Mouse (Mus musculus) spleen, adult 18-20 months (tissue): Measurements from ENCODE around the gene Gdf5.
"Not testable (repeated sequence)": the region's sequence is repeated elsewhere in the genome, so short reads cannot be mapped to it uniquely, and the experiment has no call there.

Experiments used
- DNase-seq, 2 experiments: peaks; one replicate each; pipeline ENCODE4 v3.0.0; 2022; ENCODE audit warnings: mixed read lengths in 2 of 2

The Gdf5 gene

DNA sequence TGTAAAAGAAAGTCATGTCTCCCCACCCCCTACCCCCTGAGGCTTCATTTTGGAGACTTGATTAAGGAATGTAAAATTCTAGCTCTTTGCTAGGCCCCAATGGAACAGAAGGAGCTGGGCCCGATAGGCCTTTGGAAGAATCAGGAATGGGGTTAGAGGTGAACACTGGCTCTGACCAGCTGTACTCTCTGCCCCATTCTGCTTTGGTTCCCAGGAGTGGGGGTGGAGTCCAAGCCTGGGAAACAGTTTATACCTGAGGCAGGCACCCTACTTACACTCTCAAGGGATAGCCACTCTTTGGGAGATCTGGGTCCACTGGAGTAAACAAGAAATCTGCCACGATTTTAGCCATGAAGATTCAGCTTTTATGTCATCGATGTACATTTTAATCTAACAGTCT is 4.5 kb downstream of the Gdf5 start, which contains the start of gene Gm15557:
TSS of gene Gm15557 (plus strand) at position 48 of the 400 bp plus-strand sequence.
- no peak for DNase-seq

DNA sequence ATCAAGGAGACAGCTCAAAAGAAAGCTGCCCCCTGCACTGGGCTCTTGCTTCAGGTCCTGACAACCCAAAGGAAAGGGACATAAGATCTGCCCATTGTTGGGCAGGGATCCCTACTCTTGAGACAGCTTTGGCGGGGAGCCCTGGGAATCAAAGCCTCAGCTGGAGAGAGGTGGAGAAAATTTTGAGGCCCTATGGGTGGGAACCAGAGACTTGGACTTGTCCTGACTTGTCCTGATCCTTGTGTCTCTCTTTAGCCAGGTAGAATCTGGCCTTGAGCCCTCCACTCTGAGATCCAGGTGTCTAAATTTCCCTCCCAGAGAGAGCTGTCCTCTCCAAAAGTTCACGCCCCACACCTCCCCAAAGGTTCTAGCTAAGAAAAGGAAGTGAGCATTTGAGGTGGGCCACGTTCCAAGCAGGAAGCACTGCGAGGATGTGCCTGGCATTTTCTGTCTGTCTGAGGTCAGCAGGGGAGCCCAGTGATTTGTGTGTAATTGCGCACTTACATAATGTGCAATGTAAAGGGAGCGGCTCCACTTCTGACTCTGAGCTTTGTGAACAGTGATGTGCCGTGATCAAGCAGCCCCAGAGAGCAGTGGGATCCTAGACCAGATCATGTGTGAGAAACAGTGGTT is 5.2 kb downstream of the Gdf5 start:
- DNase-seq: no peak

- peak; percentile 75 to 84 for DNase-seq
Observed at GRCm38 (mm10) chr2:155929531-155930442, 15.4 kb downstream of the Gdf5 start, which contains the start of gene Uqcc1. TSS of gene Uqcc1 (minus strand) at chr2:155930310.

DNA sequence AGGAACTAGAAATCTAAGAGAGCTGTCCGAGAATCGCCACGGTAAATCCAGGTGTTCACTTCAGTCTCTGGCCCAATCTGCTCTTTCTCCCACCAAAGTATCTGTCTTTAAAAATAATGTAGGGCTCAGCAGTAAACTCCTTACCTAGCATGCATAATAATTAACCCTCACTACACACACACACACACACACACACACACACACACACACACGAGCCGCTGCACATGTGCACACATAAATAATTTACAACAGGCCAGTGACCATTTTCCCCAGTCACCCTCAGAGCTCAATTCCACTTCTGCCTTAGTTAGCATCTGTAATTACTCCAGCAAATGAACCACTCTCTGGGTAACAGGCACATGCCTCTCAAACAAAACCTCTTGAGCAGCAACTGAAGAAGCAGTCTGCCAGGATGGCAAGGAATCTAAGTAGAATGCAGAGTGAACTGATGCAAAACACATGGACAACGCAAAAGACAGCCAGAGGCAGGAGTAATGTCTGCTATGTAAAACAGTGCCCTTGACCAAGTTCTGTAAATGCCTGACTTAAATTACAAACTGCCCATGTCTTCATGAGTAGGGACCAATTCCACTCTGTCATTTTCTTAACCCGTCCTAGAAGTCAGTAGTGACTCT is 16.3 kb downstream of the Gdf5 start:
- no peak for DNase-seq

DNA sequence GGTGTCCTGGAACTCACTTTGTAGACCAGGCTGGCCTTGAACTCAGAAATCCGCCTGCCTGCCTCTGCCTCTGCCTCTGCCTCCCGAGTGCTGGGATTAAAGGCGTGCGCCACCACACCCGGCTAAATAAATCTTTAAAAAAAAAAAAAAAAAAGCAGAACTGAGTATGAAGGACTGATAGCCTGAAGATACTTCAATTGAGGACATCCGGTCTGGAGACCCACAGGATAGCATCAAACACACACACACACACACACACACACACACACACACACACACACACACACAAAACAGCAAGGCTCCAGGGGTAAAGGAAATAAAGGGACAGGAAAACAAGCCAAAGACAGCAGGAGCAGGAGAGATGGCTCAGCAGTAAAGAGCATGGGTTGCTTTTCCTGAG is 20.0 kb downstream of the Gdf5 start:
- DNase-seq: not testable (repeated sequence)

DNA sequence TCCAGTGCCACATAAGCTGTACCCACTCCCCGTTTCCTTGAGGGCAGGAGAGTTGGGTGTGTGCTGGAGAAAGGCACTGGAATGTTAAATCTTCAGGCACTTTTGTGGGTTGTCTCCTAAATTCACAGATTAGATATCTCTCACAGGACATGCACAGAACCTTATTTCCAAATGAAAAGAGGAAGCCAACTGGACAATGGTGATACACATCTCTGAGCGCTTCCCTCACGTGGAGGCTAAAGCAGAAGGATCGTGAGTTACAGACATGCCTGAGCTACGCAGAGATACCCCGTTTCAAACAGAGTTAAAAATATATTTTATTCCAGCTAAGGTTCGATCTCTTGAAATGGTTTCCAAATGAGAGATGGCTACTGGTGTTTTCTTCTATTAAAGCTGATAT is 22.0 kb downstream of the Gdf5 start:
- DNase-seq: no peak

- DNase-seq: no peak
Observed at GRCm38 (mm10) chr2:155914684-155915083, 30.5 kb downstream of the Gdf5 start.

DNA sequence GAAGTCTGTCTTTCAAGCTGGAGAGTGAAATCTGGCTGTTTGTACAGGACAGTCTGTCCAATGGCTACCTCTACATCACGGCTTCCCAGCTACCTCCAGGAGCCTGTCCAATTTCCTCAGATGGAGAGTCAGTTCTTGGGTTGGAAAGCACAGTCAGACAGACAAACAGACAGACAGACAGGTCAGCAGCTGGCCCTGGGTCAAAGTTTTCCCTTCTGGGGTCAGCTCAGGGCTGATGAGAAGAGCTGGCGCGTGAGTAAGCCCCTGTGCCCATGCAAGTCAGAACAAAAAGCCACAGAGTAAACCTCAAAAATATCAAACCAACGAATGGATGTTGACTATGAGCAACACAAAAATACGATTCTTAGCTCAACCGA is 41.5 kb downstream of the Gdf5 start:
- no peak for DNase-seq

DNA sequence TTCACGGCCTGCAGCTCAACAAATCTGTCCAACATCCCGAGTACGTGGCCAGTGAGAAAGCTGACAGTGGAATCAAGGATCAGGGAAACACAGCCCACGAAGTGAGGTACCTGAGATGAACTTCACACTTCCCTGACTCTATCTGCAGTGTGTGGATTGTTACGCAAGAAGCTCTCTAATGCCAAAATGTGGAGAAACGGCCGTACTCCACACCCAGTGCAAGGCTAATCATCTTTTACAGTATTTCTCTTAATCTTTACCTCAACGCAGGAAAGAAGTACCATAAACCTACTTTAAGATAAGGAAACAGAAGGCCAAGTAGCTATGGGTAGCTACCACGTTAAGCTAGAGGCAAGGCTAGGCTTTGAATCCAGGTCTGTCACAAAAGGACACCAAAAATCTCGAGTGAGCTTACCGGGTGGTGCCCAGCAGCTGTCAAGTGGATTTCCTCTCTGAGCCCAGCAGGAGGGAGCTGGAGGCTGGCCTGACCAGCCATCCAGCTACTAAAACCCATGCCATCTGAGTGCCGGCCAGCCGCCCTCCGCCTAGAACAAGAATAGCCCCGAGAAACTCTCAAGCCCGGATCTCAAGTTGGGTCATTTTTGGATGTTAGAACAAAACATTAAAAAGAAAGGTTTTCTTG is 42.1 kb downstream of the Gdf5 start:
- no peak for DNase-seq

DNA sequence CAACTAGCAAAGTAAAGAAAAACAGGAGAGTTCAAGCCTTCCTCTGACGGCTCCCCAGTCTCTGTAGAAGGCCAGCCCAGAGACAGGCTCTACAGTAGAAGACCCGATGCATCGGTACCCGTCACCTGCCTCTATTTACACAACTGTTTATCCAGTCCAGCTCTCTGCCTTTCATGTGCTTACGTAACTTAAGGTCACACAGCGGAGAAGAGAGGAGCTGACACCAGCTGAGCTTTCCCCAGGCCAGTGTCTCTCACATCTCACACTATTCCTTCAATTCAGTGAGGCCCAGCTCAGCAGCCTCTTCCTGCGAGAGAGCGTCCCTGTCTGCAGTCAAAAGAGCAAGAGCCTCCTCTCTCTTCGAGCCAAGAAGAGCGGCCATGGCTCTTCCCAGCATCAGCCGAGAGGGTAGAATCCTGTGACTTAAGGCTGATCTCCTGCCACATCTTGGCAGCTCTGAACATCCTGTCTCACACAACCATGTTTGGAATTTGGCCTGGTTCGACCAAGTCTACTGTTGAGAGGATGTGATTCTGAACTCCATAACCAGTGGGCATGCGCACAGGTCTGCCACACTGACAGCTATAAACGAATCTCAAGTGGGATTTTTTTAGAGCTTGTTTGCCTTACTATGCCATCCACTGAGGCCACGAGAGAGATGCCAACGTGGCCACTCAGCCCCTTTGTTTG is 50.0 kb downstream of the Gdf5 start:
- DNase-seq: no peak

- no peak for DNase-seq
Observed at GRCm38 (mm10) chr2:155894307-155895045, 50.7 kb downstream of the Gdf5 start.
